Mouse (Mus musculus) hindbrain, postnatal 0 days (tissue): Measurements from ENCODE around the gene Gtf3c2. TPM values are rescaled to one million over a fixed set of nuclear protein-coding genes. Genes with fewer than 3 reads are reported as not detected.

Experiments used
- ATAC-seq: fragments of 200-750 bp; cut with Nextera tagmentation; 2 replicates; pipeline ENCODE4 v1.8.0; 2017; ENCODE audit warnings: mild to moderate bottlenecking, moderate TSS enrichment, moderate library complexity
- DNase-seq: peaks from one replicate; pipeline ENCODE4 v3.0.0-alpha.2; 2015; ENCODE audit warnings: low spot score
- H3K27ac ChIP-seq: fragments of 300-500 bp; sonication (generic); 2 replicates; pipeline ENCODE4 v1.5.1; 2014; ENCODE audit warnings: mild to moderate bottlenecking
- H3K27me3 ChIP-seq: fragments of 300-500 bp; sonication (generic); 2 replicates; pipeline ENCODE4 v1.6.1; 2014; ENCODE audit warnings: low read length, mixed read lengths; ENCODE audit not compliant: insufficient read depth
- H3K36me3 ChIP-seq: fragments of 300-500 bp; sonication (generic); 2 replicates; pipeline ENCODE4 v1.6.1; 2014; ENCODE audit warnings: low read length, mixed read lengths; ENCODE audit not compliant: insufficient read depth
- H3K4me1 ChIP-seq: fragments of 300-500 bp; sonication (generic); 2 replicates; pipeline ENCODE4 v1.6.1; 2014; ENCODE audit warnings: antibody characterized with exemption, low read length, mixed read lengths; ENCODE audit not compliant: insufficient read depth
- H3K4me2 ChIP-seq: fragments of 300-500 bp; sonication (generic); 2 replicates; pipeline ENCODE4 v1.6.1; 2014; ENCODE audit warnings: low read depth, mild to moderate bottlenecking, low read length, moderate library complexity, mixed read lengths
- H3K4me3 ChIP-seq: fragments of 300-500 bp; sonication (generic); 2 replicates; pipeline ENCODE4 v1.5.1; 2014; ENCODE audit warnings: low read length
- H3K9ac ChIP-seq: fragments of 300-500 bp; sonication (generic); replicated peaks from 2 replicates; pipeline ENCODE4 v1.6.1; 2014; ENCODE audit warnings: mild to moderate bottlenecking, low read length, moderate library complexity, mixed read lengths
- H3K9me3 ChIP-seq: fragments of 300-500 bp; sonication (generic); 2 replicates; pipeline ENCODE4 v1.6.1; 2016; ENCODE audit warnings: low read length, mixed read lengths
- CTCF ChIP-seq: IDR thresholded peaks from 2 replicates; pipeline ENCODE4 v1.5.1; 2016; ENCODE audit warnings: antibody characterized with exemption, control low read depth, low read depth
- WGBS: fragments of 180-500 bp; shearing (Covaris S2); extraction: QIAGEN DNeasy Blood & Tissue Kit; methylation state at CpG from one replicate; pipeline ENCODE4 v1.1.7; 2014; 5-methylcytosine and 5-hydroxymethylcytosine counted together
- polyA plus RNA-seq: library from polyadenylated mRNA; unstranded; fragments of >200 nt; fragmentation: Nextera tagmentation; extraction: Ambion mirVana; gene quantifications from 2 replicates; pipeline ENCODE4 v1.2.1, GENCODE M21; 2015
- total RNA-seq: library from RNA; depleted of rRNA; stranded (reverse); fragments of >200 nt; gene quantifications from 2 replicates; pipeline ENCODE4 v1.2.3, GENCODE M21; 2014

The Gtf3c2 gene
- total and polyA plus RNA-seq, 2 experiments from 2014 or later, result 46.1 to 65.6 TPM

GRCm38 (mm10) chr5:31179301-31179765 is 611 bp downstream of the Gtf3c2 start:
- H3K9ac ChIP-seq, result peak overlapping the region; percentile 81
- DNase-seq, result peak; percentile 32

GRCm38 (mm10) chr5:31168630-31169029 is 11.3 kb downstream of the Gtf3c2 start:
- H3K9me3 ChIP-seq, result no peaks in the 10 kb centered on the region
- TF ChIP-seq CTCF, result no peak
- H3K27me3 ChIP-seq, result no peaks in the 10 kb centered on the region
- H3K4me3 ChIP-seq, result no peak overlapping the region
- ATAC-seq, result no peak
- no peak for DNase-seq
- no peaks in the 10 kb centered on the region for H3K4me1 ChIP-seq
- H3K27ac ChIP-seq, result no peak overlapping the region
- no peak overlapping the region for H3K9ac ChIP-seq
- H3K36me3 ChIP-seq, result peaks cover 72% of the 10 kb centered on the region
- no peak overlapping the region for H3K4me2 ChIP-seq
- 89% methylated on average over 4 of the region's 4 CpGs for WGBS

More at GRCm38 (mm10) chr5:31179301-31179765, 611 bp downstream of the Gtf3c2 start:
- WGBS, result under 1% methylated on average over 25 of the region's 25 CpGs
- peak overlapping the region; percentile 96 for H3K27ac ChIP-seq
- no peaks in the 10 kb centered on the region; the same call in 1 of the 2 replicates for H3K4me1 ChIP-seq
- peak overlapping the region; percentile 86 for H3K4me3 ChIP-seq
- no peaks in the 10 kb centered on the region for H3K27me3 ChIP-seq
- peak overlapping the region; percentile 89 for H3K4me2 ChIP-seq
- TF ChIP-seq CTCF, result no peak
- ATAC-seq, result peak; percentile 73
- peaks cover under 1% of the 10 kb centered on the region; the same call in 1 of the 2 replicates for H3K36me3 ChIP-seq
- H3K9me3 ChIP-seq, result no peaks in the 10 kb centered on the region

- WGBS, result 89% methylated on average over 1 of the region's 1 CpGs
- H3K4me3 ChIP-seq, result no peak overlapping the region
- no peaks in the 10 kb centered on the region for H3K9me3 ChIP-seq
- H3K9ac ChIP-seq, result no peak overlapping the region
- H3K27me3 ChIP-seq, result no peaks in the 10 kb centered on the region
- H3K27ac ChIP-seq, result no peak overlapping the region
- DNase-seq, result no peak
- no peak for ATAC-seq
- H3K4me1 ChIP-seq, result no peaks in the 10 kb centered on the region
- peaks cover 85% of the 10 kb centered on the region for H3K36me3 ChIP-seq
- H3K4me2 ChIP-seq, result no peak overlapping the region
- TF ChIP-seq CTCF, result no peak
Observed at GRCm38 (mm10) chr5:31164878-31165277, 15.1 kb downstream of the Gtf3c2 start.

GRCm38 (mm10) chr5:31162462-31162861 is 17.5 kb downstream of the Gtf3c2 start:
- ATAC-seq, result no peak
- no peaks in the 10 kb centered on the region for H3K9me3 ChIP-seq
- H3K4me3 ChIP-seq, result no peak overlapping the region
- no peak overlapping the region for H3K9ac ChIP-seq
- TF ChIP-seq CTCF, result no peak
- no peak for DNase-seq
- H3K27me3 ChIP-seq, result no peaks in the 10 kb centered on the region
- H3K36me3 ChIP-seq, result peaks cover 85% of the 10 kb centered on the region
- no peak overlapping the region for H3K27ac ChIP-seq
- no peak overlapping the region for H3K4me2 ChIP-seq
- no peaks in the 10 kb centered on the region for H3K4me1 ChIP-seq

GRCm38 (mm10) chr5:31154152-31154553 is 25.8 kb downstream of the Gtf3c2 start, which contains the start of gene Mpv17:
TSS of gene Mpv17 (minus strand) at chr5:31154251.
- TF ChIP-seq CTCF, result no peak
- H3K9ac ChIP-seq, result peak within 1 kb of the TSS; percentile 61
- DNase-seq, result peak; percentile 92
- H3K9me3 ChIP-seq, result no peaks in the 10 kb centered on the region
- H3K4me3 ChIP-seq, result peak within 1 kb of the TSS; percentile 59
- 2% methylated on average over 19 of the region's 19 CpGs for WGBS
- peak within 1 kb of the TSS; percentile 68; the same call in 1 of the 2 replicates for H3K27ac ChIP-seq
- peak within 1 kb of the TSS; percentile 88 for H3K4me2 ChIP-seq
- no peaks in the 10 kb centered on the region for H3K27me3 ChIP-seq
- H3K36me3 ChIP-seq, result peaks cover 25% of the 10 kb centered on the region
- peak; percentile 95 for ATAC-seq
- H3K4me1 ChIP-seq, result 0 out of 2 replicates have a peak, but pooled peaks cover 5% of the 10 kb centered on the region

- Histone ChIP-seq H3K4me2 (peak overlapping the region; percentile 88), H3K27me3 (no peaks in the 10 kb centered on the region), H3K4me3 (peak overlapping the region; percentile 59), H3K27ac (peak overlapping the region; percentile 68; the same call in 1 of the 2 replicates), H3K36me3 (peaks cover 20% of the 10 kb centered on the region), H3K4me1 (0 out of 2 replicates have a peak, but pooled peaks cover 5% of the 10 kb centered on the region), H3K9me3 (no peaks in the 10 kb centered on the region), H3K9ac (peak overlapping the region; percentile 61)
- WGBS, result 32% methylated on average over 6 of the region's 6 CpGs
- no peak for TF ChIP-seq CTCF
- no peak for DNase-seq
- peak; percentile 46 for ATAC-seq
Observed at GRCm38 (mm10) chr5:31153516-31154151, 26.3 kb downstream of the Gtf3c2 start.

GRCm38 (mm10) chr5:31151746-31152145 is 28.2 kb downstream of the Gtf3c2 start:
- Histone ChIP-seq H3K9ac (no peak overlapping the region), H3K4me3 (no peak overlapping the region), H3K27ac (no peak overlapping the region), H3K4me2 (no peak overlapping the region), H3K36me3 (peaks cover under 1% of the 10 kb centered on the region; the same call in 1 of the 2 replicates), H3K4me1 (0 out of 2 replicates have a peak, but pooled peaks cover 5% of the 10 kb centered on the region), H3K9me3 (no peaks in the 10 kb centered on the region), H3K27me3 (no peaks in the 10 kb centered on the region)
- DNase-seq, result no peak
- ATAC-seq, result no peak
- 93% methylated on average over 3 of the region's 3 CpGs for WGBS
- TF ChIP-seq CTCF, result peak; percentile 26; the same call in 1 of the 2 replicates
